10 mouse cellular contexts compared by ENCODE assay signal in the genomic region with DNA sequence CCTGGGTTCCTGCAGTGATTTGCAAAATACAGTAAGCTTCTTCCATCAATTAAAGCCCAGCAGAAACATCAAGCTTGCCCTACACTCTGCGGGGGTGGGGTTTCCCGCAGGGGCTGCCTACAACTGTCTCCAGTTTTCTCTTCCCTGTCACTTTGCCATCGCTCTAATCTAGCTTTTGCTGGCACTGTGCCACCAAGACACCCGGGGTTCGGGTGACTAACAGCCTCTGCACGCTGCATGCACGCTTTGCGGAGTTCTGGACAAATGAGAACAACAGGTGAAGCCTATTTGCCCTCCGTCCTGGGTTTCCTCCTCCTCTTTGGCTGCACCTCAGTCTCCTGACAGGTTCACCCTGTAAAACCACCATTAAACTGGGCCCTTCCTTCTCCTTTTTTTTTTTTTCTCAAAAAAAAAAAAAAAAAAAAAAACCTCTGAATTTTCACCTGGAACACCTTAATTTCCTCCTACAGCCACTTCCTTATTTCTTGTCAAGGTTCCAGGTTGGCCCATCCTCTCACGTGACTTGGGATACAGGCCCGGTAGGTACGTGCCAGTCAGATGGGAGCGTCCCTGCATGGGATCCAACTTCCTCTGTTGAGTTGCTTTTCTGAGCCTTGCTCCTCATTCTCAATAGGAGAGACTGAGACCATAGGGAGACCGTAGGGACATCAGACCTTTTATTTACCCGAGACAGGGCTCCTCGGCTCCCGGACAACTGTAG.
DNase-seq lines count a peak whose midpoint lies in the region; ATAC-seq and TF ChIP-seq lines count a peak whose summit lies in the region.
"Had no signal": no experiment of that assay in that cellular context is flagged by ENCODE, and none has a peak within 500 bp of the region (broad histone marks: within the 10 kb centered on the region; RNA-seq: fewer than 3 reads in every experiment).

No protein-coding gene starts in this region.

- WGBS in cerebellum, adult 2 months: 50% methylated on average over 17 of the region's 17 CpGs
- WGBS in hindbrain, embryonic 14.5 days: 48% methylated on average over 17 of the region's 17 CpGs
- 56% methylated on average over 17 of the region's 17 CpGs for WGBS in neural tube, embryonic 13.5 days

- peak; percentile 21 to 28 for DNase-seq in cerebellum, postnatal 14 days
- DNase-seq in cerebellum, adult 2 months: no peak
- DNase-seq in right cerebral cortex, adult 18-20 months: peak; percentile 5
- DNase-seq in right cerebral cortex, postnatal 25 days: no peak
- DNase-seq in hindbrain, embryonic 14.5 days (ENCODE audit: low spot score): peak; percentile 49
- no peak for DNase-seq in thymus, postnatal 14 days
- DNase-seq in adipocyte (ENCODE audit: low spot score): no peak

- H3K9me3 ChIP-seq in hindbrain, embryonic 14.5 days (ENCODE audit: control insufficient read depth, low read length): no peaks in the 10 kb centered on the region
- H3K9me3 ChIP-seq in neural tube, embryonic 13.5 days: no peaks in the 10 kb centered on the region
- H3K9me3 ChIP-seq: kidney, embryonic 15.5 days had no signal

- H3K4me1 ChIP-seq in cerebellum, adult 2 months (ENCODE audit: control insufficient read depth, insufficient read depth, low read length): peaks cover 12% of the 10 kb centered on the region
- peaks cover 24% of the 10 kb centered on the region for H3K4me1 ChIP-seq in hindbrain, embryonic 14.5 days (replicated peaks; ENCODE audit: control insufficient read depth, insufficient read depth, low read length)
- peaks cover 35% of the 10 kb centered on the region for H3K4me1 ChIP-seq in neural tube, embryonic 13.5 days (replicated peaks)

- no peaks in the 10 kb centered on the region; the same call in 1 of the 2 replicates for H3K27me3 ChIP-seq in cerebellum, adult 2 months (ENCODE audit: control insufficient read depth, insufficient read depth, low read length)
- no peaks in the 10 kb centered on the region for H3K27me3 ChIP-seq in hindbrain, embryonic 14.5 days (ENCODE audit: control insufficient read depth, insufficient read depth, low read length)
- H3K27me3 ChIP-seq in neural tube, embryonic 13.5 days: no peaks in the 10 kb centered on the region
- H3K27me3 ChIP-seq: Patski had no signal

- H3K4me3 ChIP-seq in cerebellum, adult 2 months (replicated peaks; ENCODE audit: insufficient read depth, low read depth, low read length): no peak overlapping the region
- H3K4me3 ChIP-seq in hindbrain, embryonic 14.5 days (replicated peaks; ENCODE audit: low read length): no peak overlapping the region
- H3K4me3 ChIP-seq in neural tube, embryonic 13.5 days: no peak overlapping the region
- H3K4me3 ChIP-seq: kidney, embryonic 15.5 days had no signal

- ATAC-seq in hindbrain, embryonic 14.5 days (ENCODE audit: low FRiP score): peak; percentile 29; the same call in 1 of the 2 replicates
- no peak for ATAC-seq in neural tube, embryonic 13.5 days (ENCODE audit: low read depth)
- ATAC-seq: Patski had no signal

- no peak overlapping the region for H3K27ac ChIP-seq in cerebellum, adult 2 months (ENCODE audit: insufficient read depth, low read length)
- peak overlapping the region; percentile 16; the same call in 1 of the 2 replicates for H3K27ac ChIP-seq in hindbrain, embryonic 14.5 days
- H3K27ac ChIP-seq in neural tube, embryonic 13.5 days (replicated peaks): peak overlapping the region; percentile 38; the same call in 1 of the 2 replicates
- H3K27ac ChIP-seq: kidney, embryonic 15.5 days had no signal

- TF ChIP-seq CTCF in cerebellum, adult 2 months (IDR thresholded peaks at IDR 0.05; ENCODE audit: borderline replicate concordance, insufficient read depth, low read depth, low read length): no peak

- no peaks in the 10 kb centered on the region for H3K36me3 ChIP-seq in hindbrain, embryonic 14.5 days (replicated peaks; ENCODE audit: control insufficient read depth, insufficient read depth)
- H3K36me3 ChIP-seq in neural tube, embryonic 13.5 days: no peaks in the 10 kb centered on the region
- H3K36me3 ChIP-seq: kidney, embryonic 15.5 days had no signal

- no peak for TF ChIP-seq POLR2A in cerebellum, adult 2 months (IDR thresholded peaks at IDR 0.05; ENCODE audit: borderline replicate concordance, insufficient read depth, low read length)

- no peak overlapping the region for H3K9ac ChIP-seq in hindbrain, embryonic 14.5 days
- 0 out of 2 replicates have a peak overlapping the region, but pooled peaks have one; percentile 17 for H3K9ac ChIP-seq in neural tube, embryonic 13.5 days
- H3K9ac ChIP-seq: kidney, embryonic 15.5 days had no signal

- H3K4me2 ChIP-seq in hindbrain, embryonic 14.5 days (replicated peaks): no peak overlapping the region
- peak overlapping the region; percentile 11; the same call in 1 of the 2 replicates for H3K4me2 ChIP-seq in neural tube, embryonic 13.5 days
- H3K4me2 ChIP-seq: kidney, embryonic 15.5 days had no signal

Comparison
In these comparisons a context has a peak if more than half of its experiments do, and no peak if none do; other contexts are left out.
1. DNase-seq: peak in cerebellum, postnatal 14 days (2 of 2), right cerebral cortex, adult 18-20 months (single experiment) and hindbrain, embryonic 14.5 days (single experiment); none in cerebellum, adult 2 months (0 of 2), right cerebral cortex, postnatal 25 days (single experiment), thymus, postnatal 14 days (single experiment) and adipocyte (single experiment).